Mouse (Mus musculus) brown adipose tissue, adult 24 weeks (tissue): Measurements from ENCODE around the gene Ddx4. TPM values are rescaled to one million over a fixed set of nuclear protein-coding genes. Genes with fewer than 3 reads are reported as not detected.

Experiments used
- H3K27ac ChIP-seq: fragments of 200-500 bp; replicated peaks from 2 replicates; pipeline ENCODE4 v1.5.1; 2012; ENCODE audit warnings: low read depth, mild to moderate bottlenecking, low read length
- H3K4me1 ChIP-seq: fragments of 200-500 bp; 2 replicates; pipeline ENCODE4 v1.6.1; 2012; ENCODE audit warnings: low read length, mixed read lengths; ENCODE audit not compliant: control insufficient read depth, insufficient read depth, insufficient read length
- H3K4me3 ChIP-seq: fragments of 200-500 bp; 2 replicates; pipeline ENCODE4 v1.5.1; 2012; ENCODE audit warnings: low read depth, mild to moderate bottlenecking, low read length, moderate library complexity; ENCODE audit not compliant: insufficient read depth
- polyA plus RNA-seq: library from polyadenylated mRNA; stranded (reverse); fragments of >200 nt; gene quantifications from 2 replicates; pipeline ENCODE4 v1.2.4, GENCODE M21; 2012; ENCODE audit not compliant: missing spikeins, insufficient read depth, insufficient read length

The Ddx4 gene
- polyA plus RNA-seq, 1 experiment = not detected

- Histone ChIP-seq H3K27ac (no peak within 1 kb of the TSS), H3K4me1 (no peaks in the 10 kb centered on the region), H3K4me3 (peak within 1 kb of the TSS; percentile 78)
Measured at GRCm38 (mm10) chr13:112660574-112661381, 8.5 kb upstream of the Ddx4 start, which contains the start of gene Slc38a9. TSS of gene Slc38a9 (plus strand) at chr13:112660751.

GRCm38 (mm10) chr13:112659986-112660573 lies 7.8 kb upstream of the Ddx4 start:
- H3K4me1 ChIP-seq = no peaks in the 10 kb centered on the region
- H3K4me3 ChIP-seq = peak overlapping the region; percentile 78
- H3K27ac ChIP-seq = no peak overlapping the region

GRCm38 (mm10) chr13:112651183-112651582 lies 1.1 kb downstream of the Ddx4 start:
- no peak overlapping the region for H3K4me3 ChIP-seq
- no peak overlapping the region for H3K27ac ChIP-seq
- no peaks in the 10 kb centered on the region for H3K4me1 ChIP-seq

GRCm38 (mm10) chr13:112645529-112646186 lies 6.6 kb downstream of the Ddx4 start:
- Histone ChIP-seq H3K4me3 (no peak overlapping the region), H3K4me1 (no peaks in the 10 kb centered on the region), H3K27ac (no peak overlapping the region)

- H3K27ac ChIP-seq = no peak overlapping the region
- no peak overlapping the region for H3K4me3 ChIP-seq
- no peaks in the 10 kb centered on the region for H3K4me1 ChIP-seq
Measured at GRCm38 (mm10) chr13:112644996-112645395, 7.3 kb downstream of the Ddx4 start.

GRCm38 (mm10) chr13:112642897-112643296 lies 9.4 kb downstream of the Ddx4 start:
- H3K27ac ChIP-seq = no peak overlapping the region
- H3K4me3 ChIP-seq = no peak overlapping the region
- H3K4me1 ChIP-seq = no peaks in the 10 kb centered on the region

- Histone ChIP-seq H3K4me3 (no peak overlapping the region), H3K27ac (no peak overlapping the region), H3K4me1 (no peaks in the 10 kb centered on the region)
Measured at GRCm38 (mm10) chr13:112639111-112639510, 13.2 kb downstream of the Ddx4 start.

- Histone ChIP-seq H3K27ac (no peak overlapping the region), H3K4me3 (no peak overlapping the region), H3K4me1 (no peaks in the 10 kb centered on the region)
Measured at GRCm38 (mm10) chr13:112636498-112636897, 15.8 kb downstream of the Ddx4 start.

GRCm38 (mm10) chr13:112635174-112635837 lies 17.0 kb downstream of the Ddx4 start:
- Histone ChIP-seq H3K4me3 (no peak overlapping the region), H3K27ac (no peak overlapping the region), H3K4me1 (no peaks in the 10 kb centered on the region)

GRCm38 (mm10) chr13:112625566-112625965 lies 26.7 kb downstream of the Ddx4 start:
- Histone ChIP-seq H3K4me3 (no peak overlapping the region), H3K27ac (no peak overlapping the region), H3K4me1 (no peaks in the 10 kb centered on the region)

- Histone ChIP-seq H3K4me3 (no peak overlapping the region), H3K27ac (no peak overlapping the region), H3K4me1 (no peaks in the 10 kb centered on the region)
Measured at GRCm38 (mm10) chr13:112624622-112625021, 27.7 kb downstream of the Ddx4 start.

- H3K4me3 ChIP-seq = no peak overlapping the region
Measured at GRCm38 (mm10) chr13:112623656-112624055, 28.6 kb downstream of the Ddx4 start.

GRCm38 (mm10) chr13:112621592-112621991 lies 30.7 kb downstream of the Ddx4 start:
- Histone ChIP-seq H3K4me1 (no peaks in the 10 kb centered on the region), H3K4me3 (no peak overlapping the region), H3K27ac (no peak overlapping the region)

More at GRCm38 (mm10) chr13:112623656-112624055, 28.6 kb downstream of the Ddx4 start:
- H3K27ac ChIP-seq = no peak overlapping the region
- H3K4me1 ChIP-seq = no peaks in the 10 kb centered on the region

- Histone ChIP-seq H3K27ac (no peak overlapping the region), H3K4me3 (no peak overlapping the region), H3K4me1 (no peaks in the 10 kb centered on the region)
Measured at GRCm38 (mm10) chr13:112608606-112609005, 43.7 kb downstream of the Ddx4 start.

GRCm38 (mm10) chr13:112604411-112604810 lies 47.9 kb downstream of the Ddx4 start:
- Histone ChIP-seq H3K4me3 (no peak overlapping the region), H3K27ac (no peak overlapping the region), H3K4me1 (no peaks in the 10 kb centered on the region)
